Mouse (Mus musculus): Measurements from ENCODE around the gene Krtap5-2. TPM values are rescaled to one million over a fixed set of nuclear protein-coding genes. Genes with fewer than 3 reads are reported as not detected.
A peak's percentile ranks its signal among the peaks of the same experiment; 100 is the strongest.
"Not testable (repeated sequence)": the region's sequence is repeated elsewhere in the genome, so short reads cannot be mapped to it uniquely, and the experiment has no call there.

Krtap5-2 gene
- polyA plus RNA-seq, 1 experiment = not detected

DNA sequence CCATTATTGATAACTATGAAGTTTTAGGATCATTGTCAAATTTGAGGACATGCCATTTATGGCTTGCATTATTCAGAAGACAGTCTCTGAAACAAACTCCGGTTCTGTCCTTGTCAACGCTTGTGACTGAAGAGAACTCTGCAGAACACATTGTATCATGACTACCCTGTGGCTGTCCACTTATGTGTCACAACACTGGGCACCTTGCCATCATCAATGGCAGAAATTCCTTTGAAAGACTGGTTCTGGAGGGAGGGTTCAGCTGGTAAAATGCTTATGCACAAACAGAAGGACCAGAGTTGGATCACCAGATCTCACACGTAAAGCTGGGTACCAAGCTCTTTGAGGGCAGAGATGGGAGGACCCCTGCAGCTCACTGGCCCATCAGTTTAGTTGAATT, 16.4 kb downstream of the Krtap5-2 start:
- TF ChIP-seq CTCF (IDR thresholded peaks at IDR 0.05; ENCODE audit: borderline replicate concordance, extremely low read depth, insufficient read depth, insufficient read length) = no peak
- TF ChIP-seq POLR2A (IDR thresholded peaks at IDR 0.05; ENCODE audit: borderline replicate concordance, extremely low read depth, insufficient read depth, insufficient read length, poor library complexity, severe bottlenecking) = no peak
- no peak for DNase-seq (ENCODE audit: low read depth)

DNA sequence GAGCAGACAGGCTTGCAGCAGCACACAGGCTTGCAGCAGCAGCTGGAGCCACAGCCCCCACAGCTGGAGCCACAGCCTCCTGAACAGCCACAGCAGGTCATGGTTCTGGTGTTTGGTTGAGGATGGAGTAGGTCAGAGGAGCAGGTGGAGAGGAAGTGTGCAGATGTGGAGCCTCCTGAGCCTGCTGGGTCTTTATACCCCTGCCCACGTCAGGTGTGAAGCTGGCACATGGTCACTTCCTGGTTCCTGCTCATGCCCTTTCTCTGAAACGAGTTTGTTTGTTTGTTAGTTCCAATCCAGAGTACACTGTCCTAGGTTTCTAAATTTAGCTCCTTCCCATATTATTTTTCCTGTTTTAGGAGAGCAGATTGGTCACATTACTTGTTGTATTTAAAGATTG, 18.8 kb downstream of the Krtap5-2 start, which contains the start of gene Gm29735:
Gene Gm29735, minus strand, starts transcription at position 101 of the 400 bp plus-strand sequence.
- not testable (repeated sequence) for DNase-seq (ENCODE audit: low read depth)

DNA sequence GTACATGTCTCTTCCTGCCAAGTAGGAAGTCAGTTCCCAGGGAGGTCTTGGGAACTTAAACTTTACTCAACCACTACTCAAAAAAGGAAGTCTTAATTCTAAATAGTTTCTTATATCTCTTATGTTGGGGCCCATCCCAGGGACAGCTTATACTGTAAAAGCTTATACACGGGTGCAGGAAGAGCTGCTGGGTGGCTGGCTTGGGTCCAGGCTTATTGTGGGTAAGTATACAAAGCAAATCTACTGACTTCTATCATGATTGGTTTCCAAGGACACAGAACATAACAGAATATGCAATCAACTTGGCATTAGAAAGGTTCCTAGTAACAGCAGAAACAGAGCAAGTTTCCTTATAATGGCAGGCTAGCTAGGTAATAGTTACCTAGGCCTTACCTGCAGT, 20.5 kb downstream of the Krtap5-2 start:
- peak; percentile 2 for DNase-seq (ENCODE audit: low read depth)
- TF ChIP-seq CTCF (IDR thresholded peaks at IDR 0.05; ENCODE audit: borderline replicate concordance, extremely low read depth, insufficient read depth, insufficient read length) (no peak), POLR2A (IDR thresholded peaks at IDR 0.05; ENCODE audit: borderline replicate concordance, extremely low read depth, insufficient read depth, insufficient read length, poor library complexity, severe bottlenecking) (no peak)

DNA sequence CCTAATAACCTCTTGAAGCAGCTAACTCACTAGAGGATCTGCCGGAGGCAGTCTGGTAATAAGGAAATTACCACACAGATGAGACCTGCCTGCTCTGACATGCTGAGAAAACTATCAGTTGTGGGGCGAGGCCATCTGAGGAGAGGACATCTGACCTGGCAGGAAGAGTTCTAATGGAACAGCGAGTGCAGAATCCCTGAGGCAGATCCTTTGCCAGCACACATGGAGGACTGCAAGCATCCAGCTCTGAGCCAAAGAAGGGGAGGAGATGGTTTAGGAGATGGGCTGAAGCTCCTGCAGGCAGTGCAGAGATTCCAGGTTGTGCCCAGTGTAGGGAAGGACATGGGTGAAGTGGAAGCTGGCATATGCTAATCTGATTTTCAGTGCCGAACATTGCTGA, 23.6 kb downstream of the Krtap5-2 start:
- TF ChIP-seq CTCF (IDR thresholded peaks at IDR 0.05; ENCODE audit: borderline replicate concordance, extremely low read depth, insufficient read depth, insufficient read length) = no peak
- DNase-seq (ENCODE audit: low read depth) = no peak

DNA sequence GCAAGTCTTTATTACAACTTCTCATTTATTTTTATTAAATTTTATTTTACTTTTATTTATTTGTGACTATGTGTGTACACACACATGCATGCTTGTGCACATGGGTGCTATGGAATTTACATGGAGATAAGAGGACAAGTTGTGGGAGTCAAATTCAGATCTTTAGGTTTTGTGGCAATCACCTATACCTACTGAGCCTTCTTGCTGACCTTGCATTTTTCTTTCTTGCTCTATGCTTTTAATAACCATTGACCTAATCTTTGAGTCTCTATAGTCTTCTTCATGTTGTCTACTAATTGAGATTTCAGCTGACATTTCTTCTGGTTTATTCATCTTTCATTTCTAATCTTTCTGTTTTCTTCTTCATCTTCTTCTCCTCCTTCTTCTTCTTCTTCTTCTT, 27.2 kb downstream of the Krtap5-2 start:
- DNase-seq (ENCODE audit: low read depth) = no peak

DNA sequence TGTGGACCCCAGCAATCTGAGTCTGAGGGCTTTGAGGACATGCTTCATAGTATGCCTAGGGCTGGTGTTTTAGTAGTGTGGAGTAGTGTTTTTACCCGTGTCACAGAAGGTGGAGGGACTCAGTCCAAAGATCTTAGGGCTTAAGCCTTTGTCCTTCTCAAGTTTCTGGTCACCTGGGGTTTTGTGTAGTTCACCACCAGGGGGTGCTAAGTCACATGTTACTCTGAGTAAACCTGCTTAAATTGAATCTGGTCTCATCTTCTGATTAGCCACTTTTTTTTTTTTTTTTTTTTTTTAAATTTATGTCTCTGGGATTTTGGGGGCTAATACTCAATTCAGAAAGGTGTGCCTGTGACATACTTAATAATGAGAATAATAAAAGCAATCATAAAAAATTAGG, 29.8 kb downstream of the Krtap5-2 start:
- peak; percentile 60; the same call in 1 of the 2 replicates for TF ChIP-seq CTCF (IDR thresholded peaks at IDR 0.05; ENCODE audit: borderline replicate concordance, extremely low read depth, insufficient read depth, insufficient read length)
- TF ChIP-seq POLR2A (IDR thresholded peaks at IDR 0.05; ENCODE audit: borderline replicate concordance, extremely low read depth, insufficient read depth, insufficient read length, poor library complexity, severe bottlenecking) = no peak
- DNase-seq (ENCODE audit: low read depth) = peak; percentile 73

More for the DNA sequence above, 27.2 kb downstream of the Krtap5-2 start:
- TF ChIP-seq CTCF (IDR thresholded peaks at IDR 0.05; ENCODE audit: borderline replicate concordance, extremely low read depth, insufficient read depth, insufficient read length) = no peak
- TF ChIP-seq POLR2A (IDR thresholded peaks at IDR 0.05; ENCODE audit: borderline replicate concordance, extremely low read depth, insufficient read depth, insufficient read length, poor library complexity, severe bottlenecking) = no peak

DNA sequence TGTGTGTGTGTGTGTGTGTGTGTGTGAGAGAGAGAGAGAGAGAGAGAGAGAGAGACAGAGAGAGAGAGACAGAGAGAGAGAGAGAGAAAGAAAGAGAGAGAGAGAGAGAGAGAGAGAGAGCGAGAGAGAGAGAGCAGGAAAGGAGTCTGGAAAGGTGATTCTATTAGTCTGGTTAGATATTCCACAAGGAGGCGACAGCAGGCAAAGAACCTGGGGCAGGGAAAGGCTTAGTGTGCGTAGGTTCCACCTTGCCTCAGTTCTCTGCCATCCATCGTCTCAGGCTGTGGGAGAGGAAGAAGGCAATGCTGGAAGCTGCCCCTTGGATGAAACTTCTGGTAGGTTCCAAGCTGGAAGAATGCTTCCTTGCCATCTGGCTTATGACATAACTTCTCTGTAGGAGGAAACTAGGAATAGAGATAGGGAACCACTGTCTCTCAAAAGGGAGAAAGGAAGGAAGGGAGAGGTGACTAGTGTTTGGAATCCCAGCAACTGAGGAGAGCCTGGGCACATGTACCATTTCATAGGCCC, 30.3 kb downstream of the Krtap5-2 start:
- no peak for TF ChIP-seq CTCF (IDR thresholded peaks at IDR 0.05; ENCODE audit: borderline replicate concordance, extremely low read depth, insufficient read depth, insufficient read length)
- DNase-seq (ENCODE audit: low read depth) = no peak

DNA sequence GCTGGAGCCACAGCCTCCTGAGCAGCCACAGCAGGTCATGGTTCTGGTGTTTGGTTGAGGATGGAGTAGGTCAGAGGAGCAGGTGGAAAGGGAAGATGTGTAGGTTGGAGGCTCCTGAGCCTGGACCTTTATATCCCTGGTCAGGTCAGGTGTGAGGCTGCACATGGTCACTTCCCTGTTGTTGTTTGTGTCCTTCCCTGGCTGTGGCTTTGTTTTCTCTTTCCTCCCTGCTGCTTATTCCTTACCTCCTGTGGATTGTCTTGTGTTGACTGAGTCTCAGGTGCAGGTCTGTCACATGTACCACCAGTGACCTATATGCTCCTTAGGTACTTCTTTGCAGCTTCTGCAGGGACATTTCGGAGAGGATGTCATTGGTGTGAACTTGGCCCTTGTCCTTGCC, 31.3 kb downstream of the Krtap5-2 start, which contains the start of gene Gm45337:
Gene Gm45337, minus strand, starts transcription at position 101 of the 400 bp plus-strand sequence.
- DNase-seq (ENCODE audit: low read depth) = no peak

DNA sequence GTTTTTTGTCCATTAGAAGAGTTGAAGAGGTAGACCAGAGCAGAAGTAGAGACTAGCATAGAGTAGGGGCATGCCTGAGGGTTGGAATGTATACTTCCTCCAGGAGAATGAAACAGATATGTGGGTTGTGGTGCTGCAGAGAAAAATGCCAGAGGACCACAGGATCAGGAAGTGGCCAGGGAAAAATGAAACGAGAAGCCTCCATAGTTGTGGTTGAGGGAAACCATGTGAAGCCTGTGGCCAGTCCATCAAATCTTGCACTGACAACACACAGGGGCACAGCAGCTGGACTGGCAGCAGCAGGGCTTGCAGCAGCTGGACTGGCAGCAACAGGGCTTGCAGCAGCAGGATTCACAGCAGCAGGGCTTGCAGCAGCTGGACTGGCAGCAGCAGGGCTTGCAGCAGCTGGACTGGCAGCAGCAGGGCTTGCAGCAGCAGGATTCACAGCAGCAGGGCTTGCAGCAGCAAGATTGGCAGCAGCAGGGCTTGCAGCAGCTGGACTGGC, 32.2 kb downstream of the Krtap5-2 start:
- DNase-seq (ENCODE audit: low read depth) = not testable (repeated sequence)

More for the DNA sequence above, 31.3 kb downstream of the Krtap5-2 start, which contains the start of gene Gm45337:
- TF ChIP-seq CTCF (IDR thresholded peaks at IDR 0.05; ENCODE audit: borderline replicate concordance, extremely low read depth, insufficient read depth, insufficient read length) (no peak), POLR2A (IDR thresholded peaks at IDR 0.05; ENCODE audit: borderline replicate concordance, extremely low read depth, insufficient read depth, insufficient read length, poor library complexity, severe bottlenecking) (no peak)

DNA sequence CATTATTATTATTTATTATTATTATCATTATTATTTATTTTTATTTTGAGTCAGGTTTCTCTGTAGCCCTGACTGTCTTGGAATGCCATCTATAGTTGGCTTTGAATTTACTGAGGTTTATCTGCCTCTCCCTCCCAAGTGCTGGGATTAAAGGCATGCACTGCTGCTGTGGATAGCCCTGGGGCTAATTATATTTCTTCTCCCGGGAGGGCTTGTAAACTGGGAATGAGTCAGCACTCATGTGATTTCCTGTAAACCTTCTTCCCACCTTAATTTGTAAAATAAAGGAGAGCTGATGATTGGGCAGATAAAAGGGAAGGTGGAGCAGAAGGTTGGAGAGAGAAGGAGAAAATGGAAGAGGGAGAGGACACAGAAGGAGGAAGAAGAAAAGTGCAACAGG, 35.1 kb downstream of the Krtap5-2 start:
- TF ChIP-seq CTCF (IDR thresholded peaks at IDR 0.05; ENCODE audit: borderline replicate concordance, extremely low read depth, insufficient read depth, insufficient read length) (no peak), POLR2A (IDR thresholded peaks at IDR 0.05; ENCODE audit: borderline replicate concordance, extremely low read depth, insufficient read depth, insufficient read length, poor library complexity, severe bottlenecking) (no peak)
- DNase-seq (ENCODE audit: low read depth) = no peak

DNA sequence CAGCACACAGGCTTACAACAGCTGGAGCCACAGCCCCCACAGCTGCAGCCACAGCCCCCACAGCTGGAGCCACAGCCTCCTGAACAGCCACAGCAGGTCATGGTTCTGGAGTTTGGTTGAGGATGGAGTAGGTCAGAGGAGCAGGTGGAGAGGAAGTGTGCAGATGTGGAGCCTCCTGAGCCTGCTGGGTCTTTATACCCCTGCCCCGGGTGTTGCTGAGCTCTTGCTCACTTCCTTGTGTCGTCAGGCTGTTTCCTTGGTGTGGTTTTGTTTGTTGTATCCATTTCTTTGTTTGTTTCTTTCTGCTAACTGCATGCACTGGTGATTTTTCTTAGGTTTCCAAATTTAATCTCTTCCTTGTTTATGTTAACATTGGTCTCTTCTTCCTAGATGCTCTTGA, 39.9 kb downstream of the Krtap5-2 start, which contains the start of gene Gm39115:
Gene Gm39115, minus strand, starts transcription at position 101 of the 400 bp plus-strand sequence.
- not testable (repeated sequence) for DNase-seq (ENCODE audit: low read depth)

DNA sequence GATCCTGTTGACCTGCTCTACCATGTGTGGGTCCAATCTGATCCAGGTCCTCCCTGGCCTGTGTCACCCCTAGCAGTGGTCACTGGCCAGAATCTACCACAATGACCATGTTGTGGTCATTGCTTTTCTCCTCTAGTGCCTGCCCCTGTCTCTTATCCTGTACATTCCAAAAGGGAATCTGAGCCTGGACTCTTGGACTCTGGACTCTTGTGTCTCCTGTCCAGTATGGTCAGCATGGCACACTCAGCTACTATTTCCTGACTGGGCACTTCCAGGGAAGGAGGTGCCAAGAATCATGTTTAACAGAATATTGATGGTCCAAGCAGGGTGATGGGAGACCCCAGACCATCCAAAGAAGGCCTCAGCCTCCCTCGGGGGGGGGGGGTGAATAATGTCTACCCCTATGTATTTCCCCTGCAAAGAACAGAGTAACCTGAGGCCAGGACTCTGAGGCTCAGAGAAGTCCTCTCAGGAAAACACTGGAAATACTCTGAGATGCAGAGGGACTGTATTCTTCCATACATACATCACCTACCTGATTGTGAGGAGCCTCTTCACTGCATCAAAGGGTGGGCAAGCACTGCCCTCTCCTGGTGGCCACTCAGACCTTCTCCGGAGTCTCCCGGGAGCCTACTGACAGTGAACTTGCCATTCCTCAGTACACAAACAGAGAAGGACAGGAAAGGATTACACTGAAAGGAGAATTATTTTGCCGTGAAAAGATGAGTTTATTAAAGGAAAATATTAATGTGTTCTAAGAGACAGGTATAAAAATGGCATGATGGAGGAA, 41.4 kb downstream of the Krtap5-2 start:
- TF ChIP-seq POLR2A (IDR thresholded peaks at IDR 0.05; ENCODE audit: borderline replicate concordance, extremely low read depth, insufficient read depth, insufficient read length, poor library complexity, severe bottlenecking) (no peak), CTCF (IDR thresholded peaks at IDR 0.05; ENCODE audit: borderline replicate concordance, extremely low read depth, insufficient read depth, insufficient read length) (peak; percentile 57; the same call in 1 of the 2 replicates)
- peak; percentile 45 for DNase-seq (ENCODE audit: low read depth)

All from brain, embryonic 14.5 days (tissue).